Mouse (Mus musculus): ENCODE measurements at regions not wholly inside any gene's neighbourhood (a gene's known extent, or its start where the extent isn't known, plus 50 kb on each side); places are given as distances from the start of the nearest gene placed in this dataset.
A peak's percentile ranks its signal among the peaks of the same experiment; 100 is the strongest.

DNA sequence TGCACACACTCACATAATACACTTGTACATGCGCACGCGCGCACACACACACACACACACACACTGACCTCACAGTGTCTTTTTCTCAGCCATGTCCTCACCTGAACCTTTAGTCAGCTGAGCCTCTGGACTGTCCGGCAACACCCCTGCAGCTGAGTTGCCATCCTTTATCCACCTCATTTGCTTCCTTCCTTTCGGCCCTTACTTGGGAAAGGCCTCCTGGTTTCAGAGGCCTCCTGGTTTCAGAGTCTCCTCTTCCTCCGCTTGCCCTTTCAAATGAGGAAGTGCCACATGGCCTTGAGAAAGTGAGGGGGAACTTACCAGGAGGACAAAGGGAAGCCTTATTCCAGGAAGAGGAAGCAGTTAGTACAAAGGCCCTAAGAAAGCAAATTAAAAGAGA lies 128.0 kb downstream of the Zfp706 start:
- 86% methylated on average over 7 of the region's 7 CpGs for WGBS
- no peaks in the 10 kb centered on the region for H3K9me3 ChIP-seq
- no peaks in the 10 kb centered on the region for H3K36me3 ChIP-seq (replicated peaks)
- no peaks in the 10 kb centered on the region for H3K27me3 ChIP-seq (ENCODE audit: poor library complexity, severe bottlenecking)
- H3K4me3 ChIP-seq: no peak overlapping the region
- H3K27ac ChIP-seq: 0 out of 2 replicates have a peak overlapping the region, but pooled peaks have one; percentile 45
- peaks cover 31% of the 10 kb centered on the region for H3K4me1 ChIP-seq
- DNase-seq (ENCODE audit: extremely low spot score, low spot score): no peak

DNA sequence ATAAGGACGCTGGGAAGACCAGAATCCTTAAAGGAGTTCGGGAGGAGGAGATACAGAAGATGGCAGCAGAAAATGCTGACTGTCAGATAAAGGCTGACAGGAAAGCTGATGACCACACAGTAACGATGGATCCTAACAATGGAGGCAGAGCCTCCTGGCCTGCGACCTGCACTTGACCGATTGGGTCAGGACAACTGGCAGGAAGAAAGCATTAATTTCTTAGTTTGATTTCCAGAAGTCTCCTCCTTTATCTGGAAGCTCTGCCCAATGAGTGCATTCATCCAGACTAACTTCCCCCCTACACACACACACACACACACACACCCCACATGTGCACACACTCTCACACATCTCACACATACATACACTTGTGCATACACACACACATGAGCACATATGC lies 128.6 kb downstream of the Zfp706 start:
- no peaks in the 10 kb centered on the region for H3K9me3 ChIP-seq
- H3K27me3 ChIP-seq (ENCODE audit: poor library complexity, severe bottlenecking): no peaks in the 10 kb centered on the region
- H3K4me3 ChIP-seq: no peak overlapping the region
- 47% methylated on average over 5 of the region's 5 CpGs for WGBS
- peak overlapping the region; percentile 51; the same call in 1 of the 2 replicates for H3K27ac ChIP-seq
- no peaks in the 10 kb centered on the region for H3K36me3 ChIP-seq (replicated peaks)
- DNase-seq (ENCODE audit: extremely low spot score, low spot score): no peak
- H3K4me1 ChIP-seq: peaks cover 35% of the 10 kb centered on the region

DNA sequence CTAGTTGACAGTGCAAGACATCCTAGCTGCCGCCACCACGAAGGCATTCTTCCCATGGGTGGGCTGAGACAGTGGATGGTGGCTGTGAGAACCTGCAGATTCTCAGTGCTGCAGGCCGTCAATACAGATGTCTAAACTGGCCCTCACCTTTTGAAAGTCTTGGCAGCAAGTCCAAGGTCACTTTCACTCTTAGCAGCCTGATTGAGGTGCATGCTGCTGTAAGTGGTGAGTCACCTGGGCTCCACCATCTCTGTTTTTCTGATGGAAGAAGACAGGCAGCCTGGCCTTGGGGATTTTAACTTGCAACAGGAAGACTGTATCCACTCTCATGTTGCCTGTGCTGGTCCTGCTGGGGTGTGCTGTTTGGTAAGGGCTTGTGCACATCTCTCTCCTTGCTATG lies 129.3 kb downstream of the Zfp706 start:
- Histone ChIP-seq H3K9me3 (no peaks in the 10 kb centered on the region), H3K4me3 (no peak overlapping the region), H3K36me3 (replicated peaks) (no peaks in the 10 kb centered on the region), H3K27ac (peak overlapping the region; percentile 51), H3K27me3 (ENCODE audit: poor library complexity, severe bottlenecking) (no peaks in the 10 kb centered on the region), H3K4me1 (peaks cover 42% of the 10 kb centered on the region)
- DNase-seq (ENCODE audit: extremely low spot score, low spot score): no peak
- 84% methylated on average over 3 of the region's 3 CpGs for WGBS

DNA sequence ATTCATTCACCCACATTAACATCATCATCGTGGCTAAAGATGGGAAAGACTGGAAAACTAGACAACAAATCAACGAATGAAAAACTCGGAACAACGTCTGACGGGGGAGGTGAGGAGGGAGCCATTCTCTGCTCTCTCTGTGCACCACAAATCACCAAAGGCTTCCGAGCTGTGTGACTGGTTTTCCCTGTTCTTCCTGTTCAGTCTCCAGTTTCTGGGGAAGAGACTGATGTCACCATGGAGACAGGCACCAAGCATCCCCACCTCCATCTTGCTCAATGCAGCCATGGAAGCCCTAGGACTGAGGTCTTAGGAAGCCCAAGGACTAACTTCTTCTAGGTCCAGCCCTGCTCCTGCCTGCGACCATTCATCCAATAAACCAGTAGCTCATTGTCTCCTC lies 130.1 kb downstream of the Zfp706 start:
- Histone ChIP-seq H3K4me1 (peaks cover 50% of the 10 kb centered on the region), H3K27me3 (ENCODE audit: poor library complexity, severe bottlenecking) (no peaks in the 10 kb centered on the region), H3K36me3 (replicated peaks) (no peaks in the 10 kb centered on the region), H3K4me3 (no peak overlapping the region), H3K9me3 (no peaks in the 10 kb centered on the region), H3K27ac (0 out of 2 replicates have a peak overlapping the region, but pooled peaks have one; percentile 51)
- 81% methylated on average over 7 of the region's 7 CpGs for WGBS
- no peak for DNase-seq (ENCODE audit: extremely low spot score, low spot score)

DNA sequence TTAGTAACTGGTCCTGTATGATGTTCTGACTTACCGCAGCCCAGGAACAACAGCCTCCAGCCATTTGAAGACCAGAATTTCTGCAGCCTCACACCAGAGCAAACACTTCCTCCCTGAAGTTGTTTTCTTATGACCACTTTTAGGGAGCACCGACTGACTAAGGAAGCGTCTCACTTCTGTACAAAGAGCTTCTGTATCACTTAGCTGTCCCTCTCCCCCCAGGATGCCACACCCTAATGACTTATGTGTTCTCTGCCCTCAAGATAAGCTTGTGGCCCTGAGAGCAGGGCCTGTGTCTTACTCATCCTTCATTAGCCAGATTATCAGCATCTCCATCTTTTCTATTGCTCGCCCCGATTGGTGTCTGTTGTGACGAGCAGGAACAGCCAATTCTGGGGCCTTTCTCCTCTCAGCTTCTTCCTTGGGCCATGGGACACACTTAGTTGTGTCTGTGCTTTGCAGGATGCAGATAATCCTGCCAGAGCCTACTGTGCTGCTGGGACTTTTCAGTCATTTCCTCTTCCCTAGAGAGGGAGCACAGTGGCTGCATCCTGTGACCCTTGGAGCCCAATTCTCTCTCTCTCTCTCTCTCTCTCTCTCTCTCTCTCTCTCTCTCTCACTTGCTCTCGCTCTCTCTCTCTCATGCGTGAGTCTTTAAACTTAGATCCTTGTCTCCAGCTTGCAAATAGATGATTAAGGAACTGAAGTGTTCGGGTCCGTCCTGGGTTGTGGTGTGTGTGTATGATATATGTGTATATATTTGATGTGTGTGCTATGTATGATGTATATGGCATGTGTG lies 131.4 kb downstream of the Zfp706 start:
- no peak overlapping the region for H3K4me3 ChIP-seq
- H3K27ac ChIP-seq: peak overlapping the region; percentile 9; the same call in 1 of the 2 replicates
- 82% methylated on average over 10 of the region's 10 CpGs for WGBS
- no peaks in the 10 kb centered on the region for H3K9me3 ChIP-seq
- H3K36me3 ChIP-seq (replicated peaks): no peaks in the 10 kb centered on the region
- peaks cover 51% of the 10 kb centered on the region for H3K4me1 ChIP-seq
- H3K27me3 ChIP-seq (ENCODE audit: poor library complexity, severe bottlenecking): no peaks in the 10 kb centered on the region
- DNase-seq (ENCODE audit: extremely low spot score, low spot score): no peak

DNA sequence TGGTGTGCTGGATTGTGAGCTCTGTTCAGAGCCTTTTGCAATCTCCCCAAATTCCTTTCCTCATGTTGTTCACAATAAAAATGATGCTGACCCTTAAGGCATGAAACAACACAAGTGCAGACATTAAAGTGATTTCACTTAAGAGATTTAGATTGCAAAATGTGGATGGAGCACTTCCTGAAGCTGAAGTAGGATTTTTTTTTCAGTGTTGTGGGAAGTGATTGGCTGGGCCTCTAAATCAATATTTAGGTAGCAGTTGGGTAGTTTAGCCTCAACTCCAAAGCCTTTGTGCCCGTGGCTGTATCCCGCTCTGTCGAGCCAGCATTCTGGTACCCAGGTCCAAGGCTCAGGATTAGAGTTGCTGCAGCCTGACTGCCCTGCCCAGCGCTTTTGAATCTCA lies 133.0 kb downstream of the Zfp706 start:
- no peak overlapping the region for H3K27ac ChIP-seq
- H3K36me3 ChIP-seq (replicated peaks): no peaks in the 10 kb centered on the region
- no peak for DNase-seq (ENCODE audit: extremely low spot score, low spot score)
- peaks cover 49% of the 10 kb centered on the region for H3K4me1 ChIP-seq
- no peaks in the 10 kb centered on the region for H3K27me3 ChIP-seq (ENCODE audit: poor library complexity, severe bottlenecking)
- H3K4me3 ChIP-seq: no peak overlapping the region
- H3K9me3 ChIP-seq: no peaks in the 10 kb centered on the region
- 87% methylated on average over 4 of the region's 4 CpGs for WGBS

DNA sequence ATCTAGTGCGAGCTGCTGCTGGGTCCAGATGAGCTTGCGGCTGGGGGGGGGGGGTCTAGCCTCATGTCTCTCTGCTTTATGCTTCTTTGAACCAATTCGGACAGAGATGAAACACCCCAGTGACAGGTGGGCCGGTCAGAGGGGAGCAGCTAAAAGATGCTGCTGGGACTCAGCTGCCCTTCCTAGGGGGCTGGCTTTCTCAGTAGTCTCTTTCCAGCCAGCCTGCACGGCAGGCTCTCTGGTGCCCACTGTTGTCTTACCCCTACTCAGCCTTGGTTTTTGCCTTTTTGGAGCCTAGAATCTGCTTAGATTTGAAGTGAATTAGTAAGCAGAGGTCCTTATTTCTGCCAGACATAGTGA lies 133.7 kb downstream of the Zfp706 start:
- Histone ChIP-seq H3K4me1 (peaks cover 43% of the 10 kb centered on the region), H3K4me3 (no peak overlapping the region), H3K36me3 (replicated peaks) (no peaks in the 10 kb centered on the region), H3K9me3 (no peaks in the 10 kb centered on the region), H3K27ac (peak overlapping the region; percentile 71), H3K27me3 (ENCODE audit: poor library complexity, severe bottlenecking) (no peaks in the 10 kb centered on the region)
- WGBS: 40% methylated on average over 5 of the region's 5 CpGs
- no peak for DNase-seq (ENCODE audit: extremely low spot score, low spot score)

DNA sequence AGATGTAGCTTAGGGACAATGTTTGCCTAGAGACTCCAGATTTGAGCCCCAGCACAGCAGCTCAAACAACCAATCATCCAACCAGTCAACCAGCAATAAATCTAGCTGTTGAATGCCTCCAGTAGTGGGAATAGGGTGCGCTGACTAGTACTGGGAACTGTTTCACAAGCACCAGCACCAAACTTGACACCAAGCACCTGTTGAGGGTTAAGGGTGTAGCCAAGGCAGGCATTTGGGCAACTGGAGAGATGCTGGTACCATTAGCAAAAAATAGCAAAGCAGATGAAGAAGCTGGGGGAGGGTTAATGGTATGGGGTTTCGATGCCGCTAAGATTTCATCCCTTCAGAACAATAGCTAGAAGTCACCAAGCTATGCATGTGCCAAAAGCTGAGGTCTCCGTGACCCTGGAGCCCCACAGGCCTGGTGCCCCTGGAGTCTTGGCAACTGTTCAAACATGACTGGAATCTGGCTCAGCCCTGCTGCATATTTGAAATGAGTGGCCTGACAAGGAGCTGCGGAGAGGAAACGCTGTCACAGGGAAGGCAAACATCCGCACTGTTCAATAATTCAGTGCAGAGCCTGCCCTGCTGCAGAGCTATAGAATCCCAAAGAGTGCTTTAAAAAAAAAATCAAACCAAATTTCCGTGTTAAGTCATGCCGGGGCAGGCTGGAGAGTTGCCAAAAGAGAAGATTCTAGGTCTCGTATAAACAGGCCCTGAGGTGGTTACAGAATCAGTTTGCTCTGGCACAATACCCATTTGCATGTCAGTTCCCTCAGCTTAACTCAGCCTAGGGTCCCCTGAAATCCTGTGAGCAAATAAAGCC lies 134.3 kb downstream of the Zfp706 start:
- Histone ChIP-seq H3K36me3 (replicated peaks) (no peaks in the 10 kb centered on the region), H3K27me3 (ENCODE audit: poor library complexity, severe bottlenecking) (no peaks in the 10 kb centered on the region), H3K9me3 (no peaks in the 10 kb centered on the region), H3K4me3 (no peak overlapping the region), H3K27ac (peak overlapping the region; percentile 71), H3K4me1 (peaks cover 37% of the 10 kb centered on the region)
- 50% methylated on average over 10 of the region's 10 CpGs for WGBS
- peak; percentile 38 for DNase-seq (ENCODE audit: extremely low spot score, low spot score)

DNA sequence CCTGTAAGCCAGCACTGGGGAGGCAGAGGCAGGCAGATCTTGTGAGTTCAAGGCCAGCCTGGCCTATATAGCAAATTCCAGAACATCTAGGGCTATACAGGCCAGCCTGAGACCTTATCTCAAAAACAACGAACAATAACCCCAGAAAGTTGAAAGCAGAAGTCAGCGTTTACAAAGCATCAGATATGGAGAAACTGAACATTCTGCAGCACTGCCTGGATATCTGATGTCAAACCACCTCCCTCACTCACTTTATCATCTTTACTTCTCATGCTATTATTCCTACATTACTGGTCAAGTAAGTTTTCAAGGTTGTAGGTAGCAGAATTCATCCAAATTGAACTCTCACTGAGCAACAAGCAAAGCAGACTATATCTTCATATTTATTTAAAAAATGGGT lies 135.0 kb downstream of the Zfp706 start:
- no peak overlapping the region for H3K4me3 ChIP-seq
- no peak for DNase-seq (ENCODE audit: extremely low spot score, low spot score)
- H3K4me1 ChIP-seq: peaks cover 30% of the 10 kb centered on the region
- H3K9me3 ChIP-seq: no peaks in the 10 kb centered on the region
- no peaks in the 10 kb centered on the region for H3K27me3 ChIP-seq (ENCODE audit: poor library complexity, severe bottlenecking)
- peak overlapping the region; percentile 71; the same call in 1 of the 2 replicates for H3K27ac ChIP-seq
- WGBS: 91% methylated on average over 2 of the region's 2 CpGs
- no peaks in the 10 kb centered on the region for H3K36me3 ChIP-seq (replicated peaks)

DNA sequence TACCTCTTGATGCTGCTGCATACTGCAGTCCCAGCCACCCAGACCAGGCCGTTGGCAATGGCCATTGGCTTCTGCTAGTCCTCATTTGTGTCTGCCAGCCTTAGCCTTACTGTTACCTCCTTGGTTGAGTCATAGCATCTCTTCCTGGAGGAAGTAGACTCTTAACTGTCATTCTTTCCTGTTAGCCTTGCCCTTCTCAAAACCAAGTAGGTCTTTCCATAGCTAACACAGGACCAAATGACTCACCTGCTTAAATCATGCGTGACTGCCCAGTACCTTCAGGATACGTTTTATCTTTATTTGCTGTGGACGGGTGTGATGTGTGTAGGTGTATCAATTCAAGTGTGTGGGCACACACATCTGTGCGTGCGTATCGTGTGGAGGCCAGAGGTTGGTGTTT lies 136.9 kb downstream of the Zfp706 start:
- WGBS: 96% methylated on average over 7 of the region's 7 CpGs
- Histone ChIP-seq H3K27me3 (ENCODE audit: poor library complexity, severe bottlenecking) (no peaks in the 10 kb centered on the region), H3K36me3 (replicated peaks) (no peaks in the 10 kb centered on the region), H3K9me3 (no peaks in the 10 kb centered on the region), H3K27ac (no peak overlapping the region), H3K4me1 (peaks cover 24% of the 10 kb centered on the region), H3K4me3 (no peak overlapping the region)
- DNase-seq (ENCODE audit: extremely low spot score, low spot score): no peak

DNA sequence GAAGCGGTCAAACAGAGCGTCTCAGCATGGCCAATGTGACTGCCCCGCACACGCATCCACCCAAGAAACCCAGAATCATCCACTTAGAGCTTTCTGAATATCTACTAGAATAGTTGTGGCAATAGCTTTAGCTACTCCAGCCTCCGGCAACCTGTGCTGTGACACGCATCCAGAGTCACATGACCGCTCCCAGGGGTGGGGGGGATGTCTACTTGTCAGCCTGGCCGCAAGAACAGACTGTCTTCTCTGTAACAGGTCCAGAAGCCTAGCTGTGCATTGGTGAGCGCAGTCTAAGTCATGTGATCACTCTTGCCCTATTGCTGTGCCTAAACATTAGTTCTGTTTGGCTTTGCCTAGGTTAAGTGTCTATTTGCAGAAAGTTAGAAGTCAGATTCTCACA lies 137.5 kb downstream of the Zfp706 start:
- DNase-seq (ENCODE audit: extremely low spot score, low spot score): no peak
- H3K4me3 ChIP-seq: no peak overlapping the region
- no peaks in the 10 kb centered on the region for H3K27me3 ChIP-seq (ENCODE audit: poor library complexity, severe bottlenecking)
- WGBS: 94% methylated on average over 9 of the region's 9 CpGs
- H3K4me1 ChIP-seq: peaks cover 21% of the 10 kb centered on the region
- no peaks in the 10 kb centered on the region for H3K36me3 ChIP-seq (replicated peaks)
- no peaks in the 10 kb centered on the region for H3K9me3 ChIP-seq
- H3K27ac ChIP-seq: no peak overlapping the region

DNA sequence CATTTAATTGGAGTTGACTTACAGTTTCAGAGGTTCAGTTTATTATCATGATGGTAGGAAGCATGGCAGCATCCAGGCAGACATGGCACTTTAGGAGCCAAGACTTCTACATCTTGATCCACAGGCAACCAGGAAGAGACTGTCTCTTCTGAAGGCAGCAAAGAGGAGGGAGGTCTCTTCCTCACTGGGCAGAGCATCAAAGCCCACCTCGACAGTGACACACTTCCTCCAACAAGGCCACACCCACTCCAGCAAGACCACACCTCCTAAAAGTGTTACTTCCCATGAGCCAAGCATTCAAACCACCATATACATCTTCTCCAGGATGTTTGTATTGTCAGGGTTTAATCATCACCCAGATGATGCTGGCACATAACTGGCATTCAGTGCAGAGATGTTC lies 141.5 kb downstream of the Zfp706 start:
- WGBS: 59% methylated on average over 1 of the region's 1 CpGs
- DNase-seq (ENCODE audit: extremely low spot score, low spot score): no peak

DNA sequence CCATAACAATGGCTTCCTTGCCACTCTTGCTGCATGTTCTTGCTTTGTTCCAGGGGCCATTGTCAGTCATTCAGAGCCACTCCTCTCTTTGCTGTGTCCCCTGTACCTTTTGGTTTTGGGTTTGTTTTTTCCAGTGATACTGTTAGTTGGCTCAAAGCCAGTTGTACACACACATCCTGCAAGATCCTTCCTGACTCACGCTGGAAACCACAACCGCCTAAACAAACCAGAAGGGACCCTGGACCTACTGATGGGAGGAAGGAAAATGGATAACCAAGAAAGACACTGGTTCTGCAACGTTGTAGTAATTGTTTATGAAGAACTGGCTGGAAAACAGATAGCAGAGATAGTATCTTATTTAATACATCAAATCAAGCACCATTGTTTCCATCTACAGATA lies 142.2 kb downstream of the Zfp706 start:
- WGBS: 87% methylated on average over 3 of the region's 3 CpGs
- H3K9me3 ChIP-seq: peaks cover 3% of the 10 kb centered on the region; the same call in 1 of the 2 replicates

More for the DNA sequence above, 141.5 kb downstream of the Zfp706 start:
- no peak overlapping the region for H3K27ac ChIP-seq
- no peaks in the 10 kb centered on the region for H3K36me3 ChIP-seq (replicated peaks)
- H3K4me3 ChIP-seq: no peak overlapping the region
- H3K4me1 ChIP-seq: no peaks in the 10 kb centered on the region
- H3K27me3 ChIP-seq (ENCODE audit: poor library complexity, severe bottlenecking): no peaks in the 10 kb centered on the region
- peaks cover 3% of the 10 kb centered on the region; the same call in 1 of the 2 replicates for H3K9me3 ChIP-seq

More for the DNA sequence above, 142.2 kb downstream of the Zfp706 start:
- no peaks in the 10 kb centered on the region for H3K27me3 ChIP-seq (ENCODE audit: poor library complexity, severe bottlenecking)
- no peak for DNase-seq (ENCODE audit: extremely low spot score, low spot score)
- H3K27ac ChIP-seq: no peak overlapping the region
- no peaks in the 10 kb centered on the region for H3K36me3 ChIP-seq (replicated peaks)
- no peak overlapping the region for H3K4me3 ChIP-seq
- H3K4me1 ChIP-seq: no peaks in the 10 kb centered on the region

Measured in forebrain, embryonic 10.5 days (tissue).